Mouse (Mus musculus): Measurements from ENCODE around the gene Synj1. TPM values are rescaled to one million over a fixed set of nuclear protein-coding genes. Genes with fewer than 3 reads are reported as not detected.

Gene Synj1
- total and polyA plus RNA-seq, 2 experiments from 2014 or later = 50.5 to 58.1 TPM

DNA sequence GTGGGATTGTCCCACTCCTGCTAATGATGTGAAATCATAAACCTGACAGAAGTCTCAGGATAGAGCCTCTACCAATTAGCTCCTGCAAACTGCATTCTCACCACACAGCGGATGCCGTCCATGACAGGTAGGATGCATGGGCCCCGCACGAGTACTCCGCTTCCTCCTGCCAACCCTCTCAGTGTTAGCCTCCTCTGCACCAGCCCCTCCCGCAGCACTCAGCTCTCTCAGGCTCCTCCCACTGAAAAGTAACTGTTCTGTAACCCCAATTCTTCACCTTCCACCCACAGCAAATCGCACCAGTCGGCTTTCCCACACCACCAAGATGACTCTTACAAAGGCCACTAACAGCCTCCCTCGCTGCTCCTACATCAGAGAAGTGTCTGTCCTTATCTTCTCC, 58.0 kb downstream of the Synj1 start:
- H3K27me3 ChIP-seq (ENCODE audit: insufficient read depth, low read length) = no peaks in the 10 kb centered on the region
- DNase-seq (ENCODE audit: low spot score) = no peak
- H3K9ac ChIP-seq (replicated peaks; ENCODE audit: low read length) = no peak overlapping the region
- no peaks in the 10 kb centered on the region for H3K9me3 ChIP-seq (ENCODE audit: low read length)
- no peaks in the 10 kb centered on the region for H3K4me1 ChIP-seq (ENCODE audit: insufficient read depth, low read length)
- no peak overlapping the region for H3K4me3 ChIP-seq (ENCODE audit: low read length)
- 95% methylated on average over 9 of the region's 9 CpGs for whole genome bisulfite sequencing
- TF ChIP-seq CTCF (IDR thresholded peaks at IDR 0.05; ENCODE audit: low read depth) = no peak
- H3K27ac ChIP-seq = no peak overlapping the region
- ATAC-seq = no peak
- H3K4me2 ChIP-seq (ENCODE audit: low read depth, low read length) = no peak overlapping the region
- peaks cover 42% of the 10 kb centered on the region for H3K36me3 ChIP-seq (ENCODE audit: insufficient read depth, low read length)

DNA sequence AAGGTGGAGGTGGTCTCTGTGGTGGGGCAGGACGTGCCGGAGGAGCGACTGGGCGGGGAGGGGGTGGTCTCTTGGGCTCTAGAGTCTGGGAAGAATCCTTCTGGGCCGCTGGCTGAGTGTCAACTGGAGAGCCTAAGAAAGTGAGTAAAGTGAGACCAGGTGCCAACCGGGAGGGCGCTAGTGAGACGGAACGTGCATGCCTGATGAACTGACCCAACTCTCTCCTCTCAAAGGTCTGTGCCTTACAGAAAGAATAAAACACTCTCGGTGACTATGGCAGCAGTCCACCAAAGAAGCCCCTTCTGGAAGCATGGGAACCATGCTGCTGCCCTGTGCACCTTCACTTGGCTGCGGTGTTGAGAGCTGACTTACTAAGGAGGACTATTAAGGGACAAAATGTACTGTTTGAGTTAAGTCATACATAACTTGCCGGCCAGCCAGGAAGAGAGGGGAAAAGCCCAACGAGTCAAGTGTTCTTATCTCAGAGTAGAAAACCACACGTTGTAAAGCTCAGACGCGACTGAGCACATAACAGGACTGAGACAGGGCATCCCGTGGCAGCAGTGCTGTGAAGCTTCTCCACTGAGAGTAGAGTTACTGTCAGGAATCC, 60.6 kb downstream of the Synj1 start:
- Histone ChIP-seq H3K9me3 (ENCODE audit: low read length) (no peaks in the 10 kb centered on the region), H3K27me3 (ENCODE audit: insufficient read depth, low read length) (no peaks in the 10 kb centered on the region), H3K36me3 (ENCODE audit: insufficient read depth, low read length) (peaks cover 46% of the 10 kb centered on the region), H3K9ac (replicated peaks; ENCODE audit: low read length) (no peak overlapping the region), H3K4me1 (ENCODE audit: insufficient read depth, low read length) (no peaks in the 10 kb centered on the region), H3K27ac (no peak overlapping the region), H3K4me2 (ENCODE audit: low read depth, low read length) (no peak overlapping the region), H3K4me3 (ENCODE audit: low read length) (no peak overlapping the region)
- ATAC-seq = no peak
- WGBS = 58% methylated on average over 17 of the region's 17 CpGs
- DNase-seq (ENCODE audit: low spot score) = no peak
- TF ChIP-seq CTCF (IDR thresholded peaks at IDR 0.05; ENCODE audit: low read depth) = no peak

DNA sequence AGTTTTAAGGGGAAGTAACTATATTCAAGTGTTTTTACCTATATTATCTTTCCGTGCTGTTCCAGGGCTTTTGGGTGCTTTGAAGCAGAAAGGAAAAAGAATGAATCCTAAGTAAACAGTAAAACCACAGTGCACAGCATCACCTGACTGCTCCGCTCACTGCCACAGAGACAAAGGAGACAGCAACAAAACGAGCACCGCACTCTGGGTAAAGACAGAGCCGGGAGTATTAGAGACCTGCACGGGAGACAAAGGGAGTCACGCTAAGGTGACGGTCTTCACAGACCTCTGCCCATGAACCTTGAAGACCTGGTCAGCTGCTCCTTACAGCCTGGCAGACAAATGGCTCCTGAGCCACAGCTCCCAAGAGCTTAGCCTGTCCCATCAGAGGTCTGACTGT, 64.1 kb downstream of the Synj1 start:
- ATAC-seq = no peak
- peaks cover 62% of the 10 kb centered on the region for H3K36me3 ChIP-seq (ENCODE audit: insufficient read depth, low read length)
- WGBS = 80% methylated on average over 8 of the region's 8 CpGs
- no peak overlapping the region for H3K4me3 ChIP-seq (ENCODE audit: low read length)
- no peak overlapping the region for H3K27ac ChIP-seq
- no peaks in the 10 kb centered on the region for H3K27me3 ChIP-seq (ENCODE audit: insufficient read depth, low read length)
- no peak overlapping the region for H3K4me2 ChIP-seq (ENCODE audit: low read depth, low read length)
- H3K9ac ChIP-seq (replicated peaks; ENCODE audit: low read length) = no peak overlapping the region
- H3K4me1 ChIP-seq (ENCODE audit: insufficient read depth, low read length) = no peaks in the 10 kb centered on the region
- TF ChIP-seq CTCF (IDR thresholded peaks at IDR 0.05; ENCODE audit: low read depth) = no peak
- H3K9me3 ChIP-seq (ENCODE audit: low read length) = no peaks in the 10 kb centered on the region
- DNase-seq (ENCODE audit: low spot score) = no peak

DNA sequence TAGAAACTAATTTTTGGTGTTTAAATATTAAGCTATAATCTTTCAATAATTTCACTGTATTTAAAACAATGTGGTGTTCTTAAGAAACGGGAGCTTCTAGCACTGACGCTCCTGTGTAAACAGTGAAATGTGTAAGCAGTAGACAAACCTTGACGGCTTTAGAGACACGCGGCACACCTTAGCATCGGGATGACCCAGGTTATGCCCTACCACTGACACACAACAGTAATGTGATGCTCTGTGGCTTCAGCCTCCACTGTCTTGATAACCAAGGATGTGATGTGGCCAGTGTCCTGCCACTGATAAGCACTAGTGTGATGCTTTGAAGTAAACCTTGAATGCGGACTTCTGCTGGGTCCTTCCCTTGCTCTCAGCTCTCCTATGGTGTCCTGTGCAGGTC, 69.9 kb downstream of the Synj1 start:
- H3K27me3 ChIP-seq (ENCODE audit: insufficient read depth, low read length) = no peaks in the 10 kb centered on the region
- ATAC-seq (no peak), DNase-seq (ENCODE audit: low spot score) (no peak)
- H3K9me3 ChIP-seq (ENCODE audit: low read length) = no peaks in the 10 kb centered on the region
- H3K36me3 ChIP-seq (ENCODE audit: insufficient read depth, low read length) = peaks cover 44% of the 10 kb centered on the region
- H3K4me1 ChIP-seq (ENCODE audit: insufficient read depth, low read length) = no peaks in the 10 kb centered on the region
- no peak overlapping the region for H3K9ac ChIP-seq (replicated peaks; ENCODE audit: low read length)
- no peak for TF ChIP-seq CTCF (IDR thresholded peaks at IDR 0.05; ENCODE audit: low read depth)
- no peak overlapping the region for H3K4me2 ChIP-seq (ENCODE audit: low read depth, low read length)
- no peak overlapping the region for H3K27ac ChIP-seq
- H3K4me3 ChIP-seq (ENCODE audit: low read length) = no peak overlapping the region
- WGBS = 95% methylated on average over 7 of the region's 7 CpGs

DNA sequence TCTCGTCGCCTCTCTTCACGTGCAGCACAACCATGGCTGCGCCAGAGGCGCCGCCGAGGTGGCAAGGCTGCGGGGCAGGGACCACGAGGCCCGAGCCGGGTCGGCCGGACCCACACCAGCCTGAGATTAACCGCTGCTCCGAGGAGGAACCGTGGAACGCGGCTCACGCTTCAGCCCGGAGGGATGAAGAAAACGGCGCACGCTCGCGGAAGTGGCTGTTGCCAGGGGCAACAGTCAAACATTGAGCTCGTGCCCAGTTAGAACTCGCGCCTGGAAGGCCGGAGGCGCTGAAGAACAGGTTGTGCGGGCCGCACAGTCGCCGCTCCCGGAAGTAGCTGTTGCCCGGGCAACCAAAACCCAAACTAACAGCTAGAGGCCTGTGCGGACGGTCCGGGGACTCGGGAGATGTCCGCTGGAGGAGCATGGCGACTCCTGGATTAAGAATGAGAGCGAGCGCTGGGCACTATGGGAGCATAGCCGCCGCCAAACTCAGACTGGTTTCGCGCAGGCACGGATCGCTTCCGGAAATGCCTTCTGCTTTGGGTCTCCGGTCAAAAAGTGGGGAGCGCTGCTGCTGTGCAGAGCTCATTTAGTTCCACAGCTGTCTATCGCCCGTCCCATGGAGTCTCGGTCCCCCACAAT, 76.3 kb downstream of the Synj1 start, which contains the start of gene Cfap298:
TSS of gene Cfap298 (minus strand) at position 428 of the 642 bp plus-strand sequence.
- TF ChIP-seq CTCF (IDR thresholded peaks at IDR 0.05; ENCODE audit: low read depth) = 0 out of 2 replicates have a peak, but pooled peaks have one; percentile 8
- H3K4me3 ChIP-seq (ENCODE audit: low read length) = peak within 1 kb of the TSS; percentile 84
- H3K4me1 ChIP-seq (ENCODE audit: insufficient read depth, low read length) = no peaks in the 10 kb centered on the region
- H3K27me3 ChIP-seq (ENCODE audit: insufficient read depth, low read length) = no peaks in the 10 kb centered on the region
- H3K4me2 ChIP-seq (ENCODE audit: low read depth, low read length) = peak within 1 kb of the TSS; percentile 79
- H3K9ac ChIP-seq (replicated peaks; ENCODE audit: low read length) = peak within 1 kb of the TSS; percentile 75
- 2% methylated on average over 56 of the region's 56 CpGs for WGBS
- H3K9me3 ChIP-seq (ENCODE audit: low read length) = no peaks in the 10 kb centered on the region
- ATAC-seq = peak; percentile 97
- peak within 1 kb of the TSS; percentile 93 for H3K27ac ChIP-seq
- peak; percentile 99 for DNase-seq (ENCODE audit: low spot score)
- H3K36me3 ChIP-seq (ENCODE audit: insufficient read depth, low read length) = peaks cover 8% of the 10 kb centered on the region; the same call in 1 of the 2 replicates

DNA sequence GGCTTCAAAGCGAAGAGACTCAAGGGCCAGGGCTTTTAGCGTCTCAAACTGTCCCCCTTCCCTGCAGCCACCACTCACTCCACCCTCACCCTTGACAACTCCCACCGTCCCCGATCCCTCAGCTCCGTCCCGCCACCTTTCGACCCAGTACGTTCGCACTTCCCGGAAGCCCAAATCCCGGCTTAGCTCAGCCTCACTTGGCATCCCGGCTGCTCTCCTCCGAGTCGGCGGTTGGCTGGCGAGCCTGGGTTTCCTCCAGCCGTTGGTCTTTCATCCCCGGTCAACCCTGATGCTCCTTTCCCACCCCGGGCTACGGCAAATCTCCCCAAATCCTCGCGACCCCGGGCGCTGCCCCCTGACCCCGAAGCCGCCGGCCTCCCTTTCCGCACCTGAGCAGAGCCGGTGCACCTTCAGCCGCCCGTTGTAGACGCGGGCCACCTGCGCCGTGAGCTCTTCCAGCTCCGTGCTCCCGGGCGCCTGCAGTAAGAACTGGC, 76.9 kb downstream of the Synj1 start:
- Histone ChIP-seq H3K4me2 (ENCODE audit: low read depth, low read length) (peak overlapping the region; percentile 79), H3K4me3 (ENCODE audit: low read length) (peak overlapping the region; percentile 84), H3K9ac (replicated peaks; ENCODE audit: low read length) (peak overlapping the region; percentile 75), H3K27ac (peak overlapping the region; percentile 93), H3K27me3 (ENCODE audit: insufficient read depth, low read length) (no peaks in the 10 kb centered on the region), H3K4me1 (ENCODE audit: insufficient read depth, low read length) (no peaks in the 10 kb centered on the region), H3K9me3 (ENCODE audit: low read length) (no peaks in the 10 kb centered on the region), H3K36me3 (ENCODE audit: insufficient read depth, low read length) (peaks cover 13% of the 10 kb centered on the region; the same call in 1 of the 2 replicates)
- TF ChIP-seq CTCF (IDR thresholded peaks at IDR 0.05; ENCODE audit: low read depth) = peak; percentile 33; the same call in 1 of the 2 replicates
- DNase-seq (ENCODE audit: low spot score) = peak; percentile 65
- WGBS = under 1% methylated on average over 38 of the region's 38 CpGs
- peak; percentile 37 for ATAC-seq
